Mouse (Mus musculus) limb, embryonic 14.5 days (tissue): ENCODE results near the gene Prl8a1. TPM values are rescaled to one million over a fixed set of nuclear protein-coding genes. Genes with fewer than 3 reads are reported as not detected.

Source experiments
- ATAC-seq: fragments of 200-750 bp; cut with Nextera tagmentation; 2 replicates; pipeline ENCODE4 v1.8.0; 2017; ENCODE audit warnings: low read depth, moderate number of reproducible peaks, moderate TSS enrichment; ENCODE audit not compliant: low FRiP score
- DNase-seq: peaks from one replicate; pipeline ENCODE4 v3.0.0-alpha.2; 2015; ENCODE audit warnings: low spot score
- H3K27ac ChIP-seq: fragments of 300-500 bp; sonication (generic); replicated peaks from 2 replicates; pipeline ENCODE4 v1.5.1; 2014; ENCODE audit warnings: low read depth, mild to moderate bottlenecking, low read length, moderate library complexity, mixed read lengths
- H3K27me3 ChIP-seq: fragments of 300-500 bp; sonication (generic); 2 replicates; pipeline ENCODE4 v1.6.1; 2014; ENCODE audit warnings: low read length, mixed read lengths; ENCODE audit not compliant: control insufficient read depth, insufficient read depth
- H3K36me3 ChIP-seq: fragments of 300-500 bp; sonication (generic); 2 replicates; pipeline ENCODE4 v1.6.1; 2014; ENCODE audit warnings: mild to moderate bottlenecking, low read length, moderate library complexity, mixed read lengths; ENCODE audit not compliant: control insufficient read depth, insufficient read depth
- H3K4me1 ChIP-seq: fragments of 300-500 bp; sonication (generic); 2 replicates; pipeline ENCODE4 v1.6.1; 2014; ENCODE audit warnings: antibody characterized with exemption, low read length, mixed read lengths; ENCODE audit not compliant: control insufficient read depth, insufficient read depth
- H3K4me2 ChIP-seq: fragments of 300-500 bp; sonication (generic); replicated peaks from 2 replicates; pipeline ENCODE4 v1.6.1; 2014; ENCODE audit warnings: low read depth, mild to moderate bottlenecking, low read length, moderate library complexity; ENCODE audit not compliant: severe bottlenecking
- H3K4me3 ChIP-seq: fragments of 300-500 bp; sonication (generic); replicated peaks from 2 replicates; pipeline ENCODE4 v1.5.1; 2014; ENCODE audit warnings: low read length
- H3K9ac ChIP-seq: fragments of 300-500 bp; sonication (generic); 2 replicates; pipeline ENCODE4 v1.6.1; 2014; ENCODE audit warnings: mild to moderate bottlenecking, low read depth, low read length, moderate library complexity; ENCODE audit not compliant: severe bottlenecking
- H3K9me3 ChIP-seq: fragments of 300-500 bp; sonication (generic); 2 replicates; pipeline ENCODE4 v1.6.1; 2016; ENCODE audit warnings: low read length; ENCODE audit not compliant: control insufficient read depth
- POLR2A ChIP-seq: fragments of 200-500 bp; IDR thresholded peaks from 2 replicates; pipeline ENCODE4 v1.8.0; 2012; ENCODE audit warnings: inconsistent platforms, mild to moderate bottlenecking, moderate library complexity, borderline replicate concordance; ENCODE audit not compliant: insufficient read depth, insufficient read length; ENCODE audit errors: extremely low read depth
- WGBS: fragments of 180-500 bp; shearing (Covaris S2); extraction: QIAGEN DNeasy Blood & Tissue Kit; methylation state at CpG from one replicate; pipeline ENCODE4 v1.1.7; 2014; 5-methylcytosine and 5-hydroxymethylcytosine counted together
- polyA plus RNA-seq, 2 experiments: library from polyadenylated mRNA; depleted of rRNA in 1 of 2; stranded (reverse) in 1 of 2; unstranded in 1 of 2; fragments of >200 nt; fragmentation: Nextera tagmentation in 1 of 2; extraction: Ambion mirVana in 1 of 2; gene quantifications; 2 replicates each; pipeline versions ENCODE4 v1.2.1 to v1.2.3; 2012 to 2014

Gene Prl8a1
- polyA plus RNA-seq (2012; rRNA removed), result not detected in 2 replicates
- polyA plus RNA-seq (2014; fragmentation: Nextera tagmentation; extraction: Ambion mirVana), result not detected in 2 replicates

DNA sequence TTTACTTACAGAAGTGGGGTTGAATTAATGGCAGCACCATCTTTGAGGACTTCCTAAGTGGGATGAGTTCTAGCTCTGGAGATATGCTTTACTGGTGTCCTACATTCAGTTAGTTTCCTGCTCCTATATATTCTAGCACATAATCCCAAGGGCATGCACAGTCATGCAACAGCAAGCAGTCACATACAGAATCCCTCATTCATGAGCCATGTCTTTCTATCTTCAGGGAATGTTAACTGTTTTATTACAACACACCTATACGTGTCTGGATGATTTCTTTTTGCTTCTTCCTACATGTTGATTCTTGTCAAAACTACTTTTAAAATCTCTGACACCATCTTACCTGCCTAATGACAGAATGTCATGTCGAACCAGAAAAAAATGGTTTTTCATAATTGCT lies at the start of gene Prl8a1:
Gene Prl8a1, minus strand, starts transcription at position 101 of the 400 bp plus-strand sequence.
- no peaks in the 10 kb centered on the region for H3K4me1 ChIP-seq
- no peak within 1 kb of the TSS for H3K27ac ChIP-seq
- WGBS, result 74% methylated on average over 2 of the region's 2 CpGs
- H3K4me3 ChIP-seq, result no peak within 1 kb of the TSS
- DNase-seq, result no peak
- no peaks in the 10 kb centered on the region for H3K36me3 ChIP-seq
- H3K4me2 ChIP-seq, result no peak within 1 kb of the TSS
- H3K27me3 ChIP-seq, result no peaks in the 10 kb centered on the region
- no peaks in the 10 kb centered on the region for H3K9me3 ChIP-seq
- no peak for ATAC-seq
- TF ChIP-seq POLR2A, result no peak
- H3K9ac ChIP-seq, result no peak within 1 kb of the TSS

DNA sequence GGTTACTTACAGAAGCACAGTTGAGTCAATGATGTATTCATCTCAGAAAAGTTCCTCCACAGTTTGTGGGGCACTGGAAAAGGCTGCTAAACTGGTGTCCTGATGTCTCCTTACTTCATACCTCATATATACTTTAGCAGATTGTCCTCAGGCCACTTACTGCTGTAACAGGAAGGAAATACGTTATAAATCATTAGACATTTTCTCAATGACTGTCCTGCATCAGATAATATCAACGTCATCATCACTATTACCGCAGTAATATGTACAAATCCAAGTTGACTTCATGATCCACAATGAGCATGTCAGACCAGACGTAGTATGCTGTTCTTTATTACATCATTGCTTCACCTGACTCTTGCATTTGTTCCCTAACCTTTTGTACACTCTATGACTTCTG lies 28.5 kb upstream of the Prl8a1 start, which contains the start of gene Prl7b1:
Gene Prl7b1, minus strand, starts transcription at position 101 of the 400 bp plus-strand sequence.
- no peaks in the 10 kb centered on the region for H3K9me3 ChIP-seq
- ATAC-seq (no peak), DNase-seq (no peak)
- no peak within 1 kb of the TSS for H3K4me3 ChIP-seq
- no peaks in the 10 kb centered on the region for H3K36me3 ChIP-seq
- H3K4me1 ChIP-seq, result no peaks in the 10 kb centered on the region
- H3K27ac ChIP-seq, result no peak within 1 kb of the TSS
- 77% methylated on average over 4 of the region's 4 CpGs for WGBS
- H3K4me2 ChIP-seq, result no peak within 1 kb of the TSS
- TF ChIP-seq POLR2A, result no peak
- no peak within 1 kb of the TSS for H3K9ac ChIP-seq
- no peaks in the 10 kb centered on the region for H3K27me3 ChIP-seq

DNA sequence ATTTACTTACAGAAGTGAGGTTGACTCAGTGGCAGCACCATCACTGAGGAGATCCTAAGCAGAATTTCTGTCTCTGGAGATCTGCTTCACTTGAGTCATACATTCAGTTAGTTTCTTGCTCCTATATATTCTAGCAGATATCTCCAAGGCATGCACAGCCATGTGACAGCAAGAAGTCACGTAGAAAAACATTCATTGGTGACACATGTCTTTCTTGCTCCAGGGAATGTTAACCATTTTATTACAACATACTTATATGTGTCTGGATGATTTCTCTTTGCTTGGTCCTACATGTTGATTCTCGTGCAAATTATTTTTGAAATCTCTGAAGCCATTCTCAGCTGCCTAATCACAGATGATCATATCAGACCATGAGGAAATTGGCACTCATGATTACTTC lies 17.5 kb downstream of the Prl8a1 start, which contains the start of gene Prl8a9:
Gene Prl8a9, minus strand, starts transcription at position 101 of the 400 bp plus-strand sequence.
- Histone ChIP-seq H3K9ac (no peak within 1 kb of the TSS), H3K4me2 (no peak within 1 kb of the TSS), H3K36me3 (no peaks in the 10 kb centered on the region), H3K4me3 (no peak within 1 kb of the TSS), H3K9me3 (no peaks in the 10 kb centered on the region), H3K27me3 (no peaks in the 10 kb centered on the region), H3K27ac (no peak within 1 kb of the TSS), H3K4me1 (no peaks in the 10 kb centered on the region)
- WGBS, result 77% methylated on average over 2 of the region's 2 CpGs
- ATAC-seq (no peak), DNase-seq (no peak)
- TF ChIP-seq POLR2A, result no peak

DNA sequence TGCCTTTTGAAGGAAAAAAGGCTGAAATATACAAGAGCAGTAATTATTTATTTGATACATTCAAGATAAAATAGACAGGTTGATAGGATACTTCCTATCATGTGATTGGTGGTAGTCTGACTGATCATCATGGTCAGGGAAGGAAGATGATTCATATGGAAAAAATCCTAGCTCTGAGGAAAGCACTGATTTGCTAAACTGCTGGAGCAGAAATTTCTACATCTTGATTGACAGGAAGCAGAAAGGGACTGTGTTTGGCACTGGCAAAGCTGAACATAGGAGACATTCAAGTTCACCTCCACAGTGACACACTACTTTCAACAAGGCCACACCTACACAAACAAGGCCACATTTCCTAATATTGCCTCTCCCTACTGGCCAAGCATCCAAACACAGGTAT lies 28.6 kb downstream of the Prl8a1 start:
- Histone ChIP-seq H3K27me3 (no peaks in the 10 kb centered on the region), H3K4me2 (no peak overlapping the region), H3K36me3 (no peaks in the 10 kb centered on the region), H3K4me3 (no peak overlapping the region), H3K4me1 (no peaks in the 10 kb centered on the region), H3K27ac (no peak overlapping the region), H3K9ac (no peak overlapping the region), H3K9me3 (no peaks in the 10 kb centered on the region)
- no peak for TF ChIP-seq POLR2A
- no peak for DNase-seq
- no peak for ATAC-seq

Other genes starting within 250 kb of the Prl8a1 start
- gene Prl8a2, start 236.5 kb downstream of the Prl8a1 start, polyA plus RNA-seq (2012; rRNA removed), result 0.60 TPM in 1 of 2 replicates, not detected in the other
- not detected in 2 replicates for gene Prl8a2, start 236.5 kb downstream of the Prl8a1 start, polyA plus RNA-seq (2014; fragmentation: Nextera tagmentation; extraction: Ambion mirVana)
- 1.2 and 2.0 TPM in 2 replicates for gene Prl2b1, start 191.3 kb downstream of the Prl8a1 start, polyA plus RNA-seq (2012; rRNA removed)
- not detected in 2 replicates for gene Prl2b1, start 191.3 kb downstream of the Prl8a1 start, polyA plus RNA-seq (2014; fragmentation: Nextera tagmentation; extraction: Ambion mirVana)
- 0.12 TPM in 1 of 2 replicates, not detected in the other for gene Prl8a6, start 143.5 kb downstream of the Prl8a1 start, polyA plus RNA-seq (2012; rRNA removed)
- not detected in 2 replicates for gene Prl8a6, start 143.5 kb downstream of the Prl8a1 start, polyA plus RNA-seq (2014; fragmentation: Nextera tagmentation; extraction: Ambion mirVana)
- gene Prl8a8, start 69.0 kb downstream of the Prl8a1 start, polyA plus RNA-seq (2012; rRNA removed), result 0.10 and 0.13 TPM in 2 replicates
- gene Prl8a8, start 69.0 kb downstream of the Prl8a1 start, polyA plus RNA-seq (2014; fragmentation: Nextera tagmentation; extraction: Ambion mirVana), result not detected in 2 replicates
- gene Prl8a9, start 17.6 kb downstream of the Prl8a1 start, polyA plus RNA-seq (2012; rRNA removed), result 0.91 and 1.1 TPM in 2 replicates
- not detected in 2 replicates for gene Prl8a9, start 17.6 kb downstream of the Prl8a1 start, polyA plus RNA-seq (2014; fragmentation: Nextera tagmentation; extraction: Ambion mirVana)
- gene Prl7b1, start 28.4 kb upstream of the Prl8a1 start, polyA plus RNA-seq (2012; rRNA removed), result 0.18 TPM in 1 of 2 replicates, not detected in the other
- not detected in 2 replicates for gene Prl7b1, start 28.4 kb upstream of the Prl8a1 start, polyA plus RNA-seq (2014; fragmentation: Nextera tagmentation; extraction: Ambion mirVana)
- 0.65 and 1.3 TPM in 2 replicates for gene Prl7a1, start 60.3 kb upstream of the Prl8a1 start, polyA plus RNA-seq (2012; rRNA removed)
- not detected in 2 replicates for gene Prl7a1, start 60.3 kb upstream of the Prl8a1 start, polyA plus RNA-seq (2014; fragmentation: Nextera tagmentation; extraction: Ambion mirVana)
- gene Prl7a2, start 85.9 kb upstream of the Prl8a1 start, polyA plus RNA-seq (2012; rRNA removed), result 0.33 and 0.47 TPM in 2 replicates
- not detected in 2 replicates for gene Prl7a2, start 85.9 kb upstream of the Prl8a1 start, polyA plus RNA-seq (2014; fragmentation: Nextera tagmentation; extraction: Ambion mirVana)
- 0.70 and 1.0 TPM in 2 replicates for gene Prl7d1, start 134.6 kb upstream of the Prl8a1 start, polyA plus RNA-seq (2012; rRNA removed)
- gene Prl7d1, start 134.6 kb upstream of the Prl8a1 start, polyA plus RNA-seq (2014; fragmentation: Nextera tagmentation; extraction: Ambion mirVana), result not detected in 2 replicates
- not detected in 2 replicates for gene Prl7c1, start 198.6 kb upstream of the Prl8a1 start, polyA plus RNA-seq (2012; rRNA removed)
- not detected in 2 replicates for gene Prl7c1, start 198.6 kb upstream of the Prl8a1 start, polyA plus RNA-seq (2014; fragmentation: Nextera tagmentation; extraction: Ambion mirVana)
- gene Prl2a1, start 219.5 kb upstream of the Prl8a1 start, polyA plus RNA-seq (2012; rRNA removed), result 0.59 and 0.75 TPM in 2 replicates
- not detected in 2 replicates for gene Prl2a1, start 219.5 kb upstream of the Prl8a1 start, polyA plus RNA-seq (2014; fragmentation: Nextera tagmentation; extraction: Ambion mirVana)